Mouse (Mus musculus): ENCODE measurements at regions not wholly inside any gene's neighbourhood (a gene's known extent, or its start where the extent isn't known, plus 50 kb on each side); places are given as distances from the start of the nearest gene placed in this dataset.
"Not testable (repeated sequence)": the region's sequence is repeated elsewhere in the genome, so short reads cannot be mapped to it uniquely, and the experiment has no call there.

DNA sequence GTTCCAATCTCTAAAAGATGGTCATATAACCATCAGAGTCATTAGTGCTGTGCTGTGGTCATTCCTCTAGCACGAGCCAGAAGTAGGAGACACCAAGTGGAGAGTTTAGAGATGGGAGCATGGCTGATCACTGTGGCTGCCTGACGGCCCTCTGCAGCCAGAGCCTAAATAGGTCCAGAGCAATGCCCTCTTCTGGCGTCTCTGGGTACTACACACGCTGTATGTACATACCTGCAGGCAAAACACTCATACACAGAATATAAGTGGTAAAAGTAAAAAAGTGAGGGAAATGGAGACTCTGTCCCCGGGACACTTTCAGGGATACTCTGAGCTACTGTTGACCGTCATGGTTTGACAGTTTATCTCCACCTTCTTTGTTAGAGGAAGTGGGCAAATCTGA is 91.4 kb downstream of the Gm21738 start:
- intact Hi-C loops (cut with DNase I), result loop anchor here (1.0 kb wide), 1 partner anchor 16 kb away; no protein-coding TSS in a partner anchor
- DNase-seq, result no peak

DNA sequence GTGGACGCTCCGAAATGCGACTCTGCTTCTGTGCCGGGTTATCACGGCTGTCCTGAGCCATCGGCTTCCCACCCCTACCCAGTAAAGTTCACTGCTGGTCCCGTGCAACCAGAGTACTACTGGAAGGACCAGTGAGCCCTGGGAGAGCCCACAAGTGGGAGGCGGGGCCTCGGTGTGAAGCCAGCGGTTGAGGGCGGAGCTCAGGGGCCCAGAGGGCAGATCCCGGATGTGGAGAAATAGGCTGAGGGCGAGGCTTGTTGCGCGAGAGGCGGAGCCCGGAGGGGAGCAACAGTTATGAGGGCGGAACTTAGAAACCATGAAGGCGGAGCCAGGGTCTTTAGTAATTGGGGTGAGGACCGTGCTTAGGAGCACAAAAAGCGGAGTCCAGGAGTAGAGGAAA is 107.1 kb downstream of the Gm21738 start:
- intact Hi-C loops (cut with DNase I), result no loop called here
- DNase-seq, result no peak

DNA sequence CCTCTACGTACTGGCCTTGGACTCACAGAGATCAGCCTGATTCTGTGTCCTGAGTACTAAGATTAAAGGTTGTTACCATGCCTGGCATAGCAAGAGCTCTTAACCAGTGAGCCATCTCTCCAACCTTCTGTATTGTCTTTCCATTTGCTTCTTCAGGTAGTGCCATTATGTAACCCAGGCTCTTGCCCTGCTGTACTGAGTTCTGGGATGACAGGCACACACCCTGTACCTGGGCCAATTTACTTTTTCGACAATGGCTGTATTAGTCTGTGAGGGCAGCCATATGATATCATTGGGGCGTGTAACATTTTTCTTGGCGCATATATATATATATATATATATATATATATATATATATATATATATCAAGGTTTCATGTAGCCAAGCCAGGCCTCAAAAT is 115.9 kb downstream of the Gm21738 start:
- intact Hi-C loops (cut with DNase I); DNase-seq: not testable (repeated sequence)

DNA sequence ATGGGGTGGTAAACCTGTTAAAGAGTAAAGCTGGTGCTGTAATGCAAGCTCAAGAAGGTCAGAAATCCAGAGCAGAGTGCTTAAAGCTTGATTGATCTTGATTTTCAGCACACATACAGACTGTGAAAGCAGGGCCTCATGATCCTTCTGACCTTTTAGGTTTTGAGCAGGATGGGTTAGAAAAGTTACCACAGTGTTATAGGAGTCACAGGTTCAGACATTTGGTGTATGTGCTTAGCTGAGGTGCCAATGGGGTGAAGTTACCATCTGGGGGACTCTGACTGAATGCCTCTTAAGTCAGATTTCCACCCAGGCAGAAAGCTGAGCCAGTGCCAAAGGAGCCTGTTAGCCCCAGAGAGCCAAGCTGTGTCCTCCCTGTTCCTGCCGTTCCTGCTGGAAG is 139.6 kb downstream of the Gm21738 start:
- intact Hi-C loops (cut with DNase I), result no loop called here
- no peak for DNase-seq

DNA sequence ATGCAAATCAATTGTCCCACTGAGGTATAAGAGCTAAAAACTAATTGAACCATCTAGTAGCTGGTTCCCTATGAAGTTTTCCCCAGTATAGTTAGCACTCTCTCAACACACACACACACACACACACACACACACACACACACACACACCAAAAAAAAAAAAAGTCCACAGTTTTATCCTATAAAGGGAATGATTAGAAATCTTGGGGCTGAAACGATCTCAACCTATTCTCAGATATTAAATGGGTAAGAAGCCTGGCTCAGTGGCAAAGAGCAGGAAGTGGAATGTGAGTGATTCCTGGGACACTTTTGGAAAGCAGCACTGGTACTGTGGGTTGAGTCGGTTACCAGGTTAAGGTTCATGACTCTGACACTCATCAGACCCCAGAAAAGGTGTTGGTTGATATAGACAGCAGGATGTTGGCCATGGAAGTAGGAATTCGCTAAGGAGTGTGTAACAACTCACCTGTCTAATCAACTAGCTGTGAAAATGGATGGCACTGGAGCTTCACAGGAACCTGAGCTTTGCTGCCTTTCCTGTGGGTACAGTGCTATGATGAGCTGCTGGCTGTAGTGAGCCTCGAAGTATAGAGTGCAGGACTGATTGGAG is 140.8 kb downstream of the Gm21738 start:
- DNase-seq, result peak; percentile 68 to 77
- intact Hi-C loops (cut with DNase I), result no loop called here
